Mouse (Mus musculus): ENCODE results near the gene Psmb7.

Gene Psmb7

GRCm38 (mm10) chr2:38641761-38642160, 2.1 kb downstream of the Psmb7 start:
- no peak for DNase-seq (ENCODE audit: low spot score)

- DNase-seq (ENCODE audit: low spot score) = no peak
Observed at GRCm38 (mm10) chr2:38637716-38638267, 6.1 kb downstream of the Psmb7 start.

- DNase-seq (ENCODE audit: low spot score) = no peak
Observed at GRCm38 (mm10) chr2:38630574-38630973, 13.3 kb downstream of the Psmb7 start.

- no peak for DNase-seq (ENCODE audit: low spot score)
Observed at GRCm38 (mm10) chr2:38629451-38629850, 14.4 kb downstream of the Psmb7 start.

- DNase-seq (ENCODE audit: low spot score) = no peak
Observed at GRCm38 (mm10) chr2:38628801-38629200, 15.1 kb downstream of the Psmb7 start.

- DNase-seq (ENCODE audit: low spot score) = no peak
Observed at GRCm38 (mm10) chr2:38623821-38624590, 19.9 kb downstream of the Psmb7 start.

- DNase-seq (ENCODE audit: low spot score) = no peak
Observed at GRCm38 (mm10) chr2:38623411-38623810, 20.5 kb downstream of the Psmb7 start.

GRCm38 (mm10) chr2:38621610-38622021, 22.3 kb downstream of the Psmb7 start:
- no peak for DNase-seq (ENCODE audit: low spot score)

GRCm38 (mm10) chr2:38621076-38621475, 22.8 kb downstream of the Psmb7 start:
- no peak for DNase-seq (ENCODE audit: low spot score)

GRCm38 (mm10) chr2:38619777-38620176, 24.1 kb downstream of the Psmb7 start:
- no peak for DNase-seq (ENCODE audit: low spot score)

GRCm38 (mm10) chr2:38616956-38617872, 26.7 kb downstream of the Psmb7 start:
- no peak for DNase-seq (ENCODE audit: low spot score)

- DNase-seq (ENCODE audit: low spot score) = peak; percentile 16
Observed at GRCm38 (mm10) chr2:38616072-38616471, 27.8 kb downstream of the Psmb7 start.

GRCm38 (mm10) chr2:38614437-38614836, 29.4 kb downstream of the Psmb7 start:
- DNase-seq (ENCODE audit: low spot score) = no peak

- no peak for DNase-seq (ENCODE audit: low spot score)
Observed at GRCm38 (mm10) chr2:38613576-38613975, 30.3 kb downstream of the Psmb7 start.

- DNase-seq (ENCODE audit: low spot score) = no peak
Observed at GRCm38 (mm10) chr2:38612596-38612995, 31.3 kb downstream of the Psmb7 start.

- DNase-seq (ENCODE audit: low spot score) = no peak
Observed at GRCm38 (mm10) chr2:38610161-38610560, 33.7 kb downstream of the Psmb7 start.

GRCm38 (mm10) chr2:38609310-38609709, 34.6 kb downstream of the Psmb7 start:
- no peak for DNase-seq (ENCODE audit: low spot score)

- DNase-seq (ENCODE audit: low spot score) = no peak
Observed at GRCm38 (mm10) chr2:38608831-38609309, 35.0 kb downstream of the Psmb7 start.

- DNase-seq (ENCODE audit: low spot score) = no peak
Observed at GRCm38 (mm10) chr2:38607716-38608115, 36.2 kb downstream of the Psmb7 start.

GRCm38 (mm10) chr2:38600842-38601241, 43.0 kb downstream of the Psmb7 start:
- DNase-seq (ENCODE audit: low spot score) = no peak

- DNase-seq (ENCODE audit: low spot score) = no peak
Observed at GRCm38 (mm10) chr2:38598395-38598794, 45.5 kb downstream of the Psmb7 start.

- DNase-seq (ENCODE audit: low spot score) = no peak
Observed at GRCm38 (mm10) chr2:38597896-38598295, 46.0 kb downstream of the Psmb7 start.

GRCm38 (mm10) chr2:38594874-38595273, 49.0 kb downstream of the Psmb7 start:
- no peak for DNase-seq (ENCODE audit: low spot score)

All from urinary bladder, postnatal 14 days (tissue).